Mouse (Mus musculus): ENCODE measurements around the gene Tldc1.

DNA sequence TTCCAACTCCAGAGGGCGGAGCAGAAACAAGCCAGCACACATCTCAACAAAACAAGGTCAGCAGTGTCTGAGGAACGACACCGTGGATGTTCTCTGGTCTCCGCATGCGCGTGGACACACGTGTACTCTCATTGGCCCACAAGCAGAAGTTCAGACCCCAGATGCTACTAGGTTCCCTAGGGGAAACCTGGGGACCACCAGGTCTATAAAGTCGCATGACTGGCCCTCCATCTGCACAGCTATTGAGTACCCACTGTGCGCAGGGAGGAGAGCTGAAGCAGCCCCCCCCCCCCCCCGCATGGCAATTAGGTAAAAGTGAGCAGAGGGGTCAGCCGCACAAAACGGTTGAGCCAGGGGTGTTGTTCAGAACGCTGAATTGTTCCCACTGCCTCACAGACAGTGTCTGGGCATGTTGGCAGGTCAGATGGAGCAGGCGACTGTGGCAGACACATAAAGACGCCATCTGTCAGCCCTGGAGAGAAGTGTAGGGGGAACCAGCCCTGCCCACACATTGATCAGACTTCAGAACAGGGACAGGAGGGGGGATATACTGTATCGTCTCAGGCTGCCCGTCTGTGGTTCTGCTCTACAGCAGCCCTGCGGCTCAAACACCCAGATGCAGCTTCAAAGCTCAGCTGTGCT lies 7.7 kb upstream of the Tldc1 start:
- peak; percentile 21; the same call in 1 of the 2 replicates for TF ChIP-seq CTCF (IDR thresholded peaks at IDR 0.05; ENCODE audit: low read depth)
- TF ChIP-seq EP300 (optimal IDR thresholded peaks at IDR 0.05): no peak
